Mouse (Mus musculus) embryonic facial prominence, embryonic 14.5 days (tissue): Measurements from ENCODE around the gene Ms4a4c. TPM values are rescaled to one million over a fixed set of nuclear protein-coding genes. Genes with fewer than 3 reads are reported as not detected.
"Not testable (repeated sequence)": the region's sequence is repeated elsewhere in the genome, so short reads cannot be mapped to it uniquely, and the experiment has no call there.

ENCODE experiments used
- ATAC-seq: fragments of 200-750 bp; cut with Nextera tagmentation; 2 replicates; pipeline ENCODE4 v1.8.0; 2017; ENCODE audit warnings: low read depth, moderate number of reproducible peaks, moderate TSS enrichment
- DNase-seq: peaks from one replicate; pipeline ENCODE4 v3.0.0-alpha.2; 2015; ENCODE audit warnings: low spot score
- H3K27ac ChIP-seq: fragments of 300-500 bp; sonication (generic); replicated peaks from 2 replicates; pipeline ENCODE4 v1.5.1; 2014; ENCODE audit warnings: low read depth, mild to moderate bottlenecking, low read length, moderate library complexity
- H3K27me3 ChIP-seq: fragments of 300-500 bp; sonication (generic); replicated peaks from 2 replicates; pipeline ENCODE4 v1.6.1; 2014; ENCODE audit warnings: low read length; ENCODE audit not compliant: control insufficient read depth, insufficient read depth
- H3K36me3 ChIP-seq: fragments of 300-500 bp; sonication (generic); 2 replicates; pipeline ENCODE4 v1.6.1; 2014; ENCODE audit warnings: low read length, mixed read lengths; ENCODE audit not compliant: control insufficient read depth, insufficient read depth
- H3K4me1 ChIP-seq: fragments of 300-500 bp; sonication (generic); 2 replicates; pipeline ENCODE4 v1.6.1; 2014; ENCODE audit warnings: antibody characterized with exemption, low read length; ENCODE audit not compliant: control insufficient read depth, insufficient read depth
- H3K4me2 ChIP-seq: fragments of 300-500 bp; sonication (generic); 2 replicates; pipeline ENCODE4 v1.6.1; 2014; ENCODE audit warnings: low read depth, mild to moderate bottlenecking, low read length, moderate library complexity, mixed read lengths
- H3K4me3 ChIP-seq: fragments of 300-500 bp; sonication (generic); 2 replicates; pipeline ENCODE4 v1.5.1; 2014; ENCODE audit warnings: low read depth, mild to moderate bottlenecking, low read length
- H3K9ac ChIP-seq: fragments of 300-500 bp; sonication (generic); 2 replicates; pipeline ENCODE4 v1.6.1; 2014; ENCODE audit warnings: low read depth, mild to moderate bottlenecking, low read length, moderate library complexity, mixed read lengths
- H3K9me3 ChIP-seq: fragments of 300-500 bp; sonication (generic); 2 replicates; pipeline ENCODE4 v1.6.1; 2016; ENCODE audit warnings: low read length; ENCODE audit not compliant: control insufficient read depth
- WGBS: fragments of 180-500 bp; shearing (Covaris S2); extraction: QIAGEN DNeasy Blood & Tissue Kit; methylation state at CpG from one replicate; pipeline ENCODE4 v1.1.7; 2014; 5-methylcytosine and 5-hydroxymethylcytosine counted together
- polyA plus RNA-seq: library from polyadenylated mRNA; unstranded; fragments of >200 nt; fragmentation: Nextera tagmentation; extraction: Ambion mirVana; gene quantifications from 2 replicates; pipeline ENCODE4 v1.2.1, GENCODE M21; 2014

The Ms4a4c gene
- polyA plus RNA-seq, 1 experiment from 2014 or later, result 1.3 TPM

DNA sequence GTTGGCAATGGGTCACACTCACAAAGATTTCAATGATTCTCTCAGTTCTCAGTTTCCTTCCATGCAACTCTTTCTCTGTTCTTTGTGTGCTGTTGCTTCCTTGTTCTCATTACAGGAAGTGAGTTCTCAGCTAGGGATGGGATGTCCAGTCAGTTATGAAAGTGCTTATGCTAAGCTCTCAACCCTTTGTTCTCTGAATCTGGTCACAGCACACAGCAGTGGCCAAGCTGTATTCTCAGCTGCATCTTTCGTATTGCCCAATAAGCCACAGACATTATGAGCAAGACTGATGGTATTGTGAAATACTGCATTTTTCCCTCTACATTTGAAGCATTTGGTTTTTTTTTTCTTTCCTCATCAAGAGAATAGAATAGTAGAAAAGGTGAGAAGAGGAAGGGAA, 26.6 kb downstream of the Ms4a4c start:
- H3K9me3 ChIP-seq, DNase-seq, H3K9ac ChIP-seq, H3K4me1 ChIP-seq, H3K36me3 ChIP-seq, H3K27ac ChIP-seq, H3K4me2 ChIP-seq, H3K4me3 ChIP-seq, H3K27me3 ChIP-seq, ATAC-seq: not testable (repeated sequence)
- 85% methylated on average over 1 of the region's 1 CpGs for WGBS

DNA sequence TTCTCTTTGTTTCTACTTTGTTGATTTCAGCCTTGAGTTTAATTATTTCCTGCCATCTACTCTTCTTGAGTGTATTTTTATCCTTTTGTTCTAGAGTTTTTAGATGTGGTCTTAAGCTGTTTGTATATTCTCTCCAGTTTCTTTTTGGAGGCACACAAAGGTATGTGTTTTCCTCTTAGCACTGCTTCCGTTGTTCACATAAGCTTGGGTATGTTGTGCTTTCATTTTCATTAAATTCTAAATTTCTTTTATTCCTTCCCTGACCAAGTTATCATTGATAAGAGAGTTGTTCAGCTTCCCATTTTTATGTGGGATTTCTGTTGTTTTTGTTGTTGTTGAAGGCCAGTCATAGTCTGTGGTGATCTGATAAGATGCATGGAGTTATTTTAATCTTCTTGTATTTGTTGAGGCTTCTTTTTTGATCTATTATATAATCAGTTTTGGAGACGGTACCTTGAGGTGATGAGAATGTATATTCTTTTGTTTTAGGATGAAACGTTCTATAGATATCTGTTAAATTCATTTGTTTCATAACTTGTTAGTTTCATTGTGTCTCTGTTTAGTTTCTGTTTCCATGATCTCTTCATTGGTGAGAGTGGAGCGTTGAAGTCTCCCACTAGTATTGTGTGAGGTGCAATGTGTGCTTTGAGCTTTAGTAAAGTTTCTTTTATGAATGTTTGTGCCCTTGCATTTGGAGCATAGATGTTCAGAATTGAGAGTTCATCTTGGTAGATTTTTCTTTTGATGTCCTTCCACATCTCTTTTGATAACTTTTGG, 30.7 kb downstream of the Ms4a4c start:
- WGBS, result 90% methylated on average over 4 of the region's 4 CpGs
- Histone ChIP-seq H3K9me3 (no peaks in the 10 kb centered on the region), H3K4me1 (no peaks in the 10 kb centered on the region), H3K27me3 (no peaks in the 10 kb centered on the region), H3K4me2 (no peak overlapping the region), H3K27ac (no peak overlapping the region), H3K4me3 (no peak overlapping the region), H3K9ac (no peak overlapping the region), H3K36me3 (no peaks in the 10 kb centered on the region)
- ATAC-seq, result no peak
- DNase-seq, result no peak

GRCm38 (mm10) chr19:11443338-11443737, 38.8 kb downstream of the Ms4a4c start, which contains the start of gene Ms4a4b:
Gene Ms4a4b (plus strand): TSS chr19:11443553.
- Histone ChIP-seq H3K9ac (no peak within 1 kb of the TSS), H3K4me1 (no peaks in the 10 kb centered on the region), H3K27ac (no peak within 1 kb of the TSS), H3K9me3 (no peaks in the 10 kb centered on the region), H3K27me3 (no peaks in the 10 kb centered on the region), H3K4me3 (no peak within 1 kb of the TSS), H3K36me3 (no peaks in the 10 kb centered on the region), H3K4me2 (no peak within 1 kb of the TSS)
- no peak for DNase-seq
- ATAC-seq, result no peak

GRCm38 (mm10) chr19:11443964-11444363, 39.4 kb downstream of the Ms4a4c start:
- Histone ChIP-seq H3K27ac (no peak overlapping the region), H3K4me1 (no peaks in the 10 kb centered on the region), H3K4me3 (no peak overlapping the region), H3K27me3 (no peaks in the 10 kb centered on the region), H3K36me3 (no peaks in the 10 kb centered on the region), H3K4me2 (no peak overlapping the region), H3K9ac (no peak overlapping the region), H3K9me3 (no peaks in the 10 kb centered on the region)
- ATAC-seq (no peak), DNase-seq (no peak)
- WGBS, result 78% methylated on average over 5 of the region's 5 CpGs

GRCm38 (mm10) chr19:11447238-11447637, 42.7 kb downstream of the Ms4a4c start:
- Histone ChIP-seq H3K4me3 (no peak overlapping the region), H3K36me3 (no peaks in the 10 kb centered on the region), H3K27ac (no peak overlapping the region), H3K9ac (no peak overlapping the region), H3K4me1 (no peaks in the 10 kb centered on the region), H3K4me2 (no peak overlapping the region), H3K9me3 (no peaks in the 10 kb centered on the region), H3K27me3 (no peaks in the 10 kb centered on the region)
- 86% methylated on average over 2 of the region's 2 CpGs for WGBS
- DNase-seq (no peak), ATAC-seq (no peak)

DNA sequence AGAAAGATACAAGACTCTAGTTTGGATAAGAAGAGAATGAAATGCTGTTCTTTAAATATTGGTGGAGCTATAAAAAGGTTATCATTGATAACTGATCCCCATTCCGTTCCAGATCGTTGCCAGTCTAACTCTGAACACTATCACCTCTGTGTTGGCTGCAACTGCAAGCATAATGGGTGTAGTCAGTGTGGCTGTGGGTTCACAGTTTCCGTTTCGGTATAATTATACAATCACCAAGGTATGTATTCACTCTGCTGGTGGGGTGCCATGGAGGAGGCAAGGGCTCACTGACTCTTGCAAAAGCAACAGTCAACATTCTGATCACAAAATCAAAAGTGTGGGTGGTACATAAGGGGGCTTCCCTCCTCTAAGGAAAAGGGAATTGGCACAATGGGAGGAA, 54.5 kb downstream of the Ms4a4c start:
- not testable (repeated sequence) for H3K4me2 ChIP-seq, H3K36me3 ChIP-seq, DNase-seq, H3K9me3 ChIP-seq, H3K27me3 ChIP-seq, H3K27ac ChIP-seq, H3K9ac ChIP-seq, H3K4me3 ChIP-seq, H3K4me1 ChIP-seq, ATAC-seq
- WGBS, result 70% methylated on average over 3 of the region's 4 CpGs

DNA sequence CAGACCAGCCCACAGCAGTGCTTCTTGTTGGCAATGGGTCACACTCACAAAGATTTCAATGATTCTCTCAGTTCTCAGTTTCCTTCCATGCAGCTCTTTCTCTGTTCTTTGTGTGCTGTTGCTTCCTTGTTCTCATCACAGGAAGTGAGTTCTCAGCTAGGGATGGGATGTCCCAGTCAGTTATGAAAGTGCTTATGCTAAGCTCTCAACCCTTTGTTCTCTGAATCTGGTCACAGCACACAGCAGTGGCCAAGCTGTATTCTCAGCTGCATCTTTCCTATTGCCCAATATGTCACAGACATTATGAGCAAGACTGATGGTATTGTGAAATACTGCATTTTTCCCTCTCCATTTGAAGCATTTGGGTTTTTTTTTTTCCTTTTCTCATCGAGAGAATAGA, 60.2 kb downstream of the Ms4a4c start:
- H3K4me3 ChIP-seq, ATAC-seq: not testable (repeated sequence)

GRCm38 (mm10) chr19:11466471-11466870, 61.9 kb downstream of the Ms4a4c start:
- 64% methylated on average over 5 of the region's 5 CpGs for WGBS
- Histone ChIP-seq H3K36me3 (no peaks in the 10 kb centered on the region), H3K4me3 (no peak overlapping the region), H3K4me1 (no peaks in the 10 kb centered on the region), H3K27ac (no peak overlapping the region), H3K9ac (no peak overlapping the region), H3K9me3 (no peaks in the 10 kb centered on the region), H3K27me3 (no peaks in the 10 kb centered on the region), H3K4me2 (no peak overlapping the region)
- no peak for ATAC-seq
- DNase-seq, result no peak

More for the DNA sequence above, 60.2 kb downstream of the Ms4a4c start:
- DNase-seq, H3K4me2 ChIP-seq, H3K27ac ChIP-seq, H3K36me3 ChIP-seq, H3K9ac ChIP-seq, H3K4me1 ChIP-seq, H3K9me3 ChIP-seq, H3K27me3 ChIP-seq: not testable (repeated sequence)
- 32% methylated on average over 1 of the region's 1 CpGs for WGBS

DNA sequence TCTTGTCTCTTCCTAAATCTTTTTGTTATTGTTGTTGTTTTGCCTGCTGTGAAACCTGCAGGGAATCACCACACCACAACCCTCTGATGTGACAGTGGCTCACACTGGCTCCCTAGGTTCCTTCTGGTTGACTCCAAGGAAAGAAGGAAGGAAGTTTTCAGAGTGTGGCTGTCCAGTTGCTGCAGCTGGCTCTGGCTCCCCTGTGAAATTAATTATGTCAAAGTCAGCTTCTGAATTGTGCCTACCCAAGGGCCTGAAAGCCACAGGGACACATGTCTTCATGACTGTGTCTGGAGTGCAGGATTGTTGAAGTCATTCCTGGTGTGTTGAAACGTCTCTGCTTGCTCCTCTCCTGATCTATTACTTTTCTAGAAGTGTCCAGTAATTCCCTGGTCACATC, 63.8 kb downstream of the Ms4a4c start:
- not testable (repeated sequence) for H3K9me3 ChIP-seq, H3K4me2 ChIP-seq, ATAC-seq, DNase-seq, H3K27me3 ChIP-seq, H3K9ac ChIP-seq, H3K36me3 ChIP-seq, H3K27ac ChIP-seq, H3K4me3 ChIP-seq, H3K4me1 ChIP-seq
- WGBS, result 63% methylated on average over 1 of the region's 1 CpGs
